Mouse (Mus musculus) MEL (cell line): ENCODE measurements around the gene Aldh3b3.

Source experiments
- BHLHE40 ChIP-seq: IDR thresholded peaks from 2 replicates; pipeline ENCODE4 v1.6.1; 2012; ENCODE audit warnings: low read depth, mild to moderate bottlenecking, inconsistent platforms, low read length, improper control_type of control experiment, borderline replicate concordance
- CHD2 ChIP-seq: IDR thresholded peaks from 2 replicates; pipeline ENCODE4 v1.6.1; 2011; ENCODE audit warnings: low read length, improper control_type of control experiment
- CTCF ChIP-seq, 3 experiments: IDR thresholded peaks in 2 of 3; conservative IDR thresholded peaks in 1 of 3; 2 replicates each; pipeline ENCODE4 v1.5.1; 2011 to 2012; ENCODE audit warnings: low read length in 3 of 3, low read depth in 2 of 3, mild to moderate bottlenecking in 2 of 3, improper control_type of control experiment in 1 of 3, inconsistent platforms in 1 of 3, mixed read lengths in 1 of 3, moderate library complexity in 1 of 3; ENCODE audit not compliant: control insufficient read depth in 1 of 3, insufficient read depth in 1 of 3, poor library complexity in 1 of 3, severe bottlenecking in 1 of 3
- E2F4 ChIP-seq: IDR thresholded peaks from 2 replicates; pipeline ENCODE4 v1.6.1; 2011; ENCODE audit warnings: low read depth, low read length, improper control_type of control experiment, borderline replicate concordance
- KAT2A ChIP-seq: conservative IDR thresholded peaks from 2 replicates; pipeline ENCODE4 v1.6.1; 2012; ENCODE audit warnings: low read depth, low read length, improper control_type of control experiment, inconsistent platforms
- MYC ChIP-seq: IDR thresholded peaks from 2 replicates; pipeline ENCODE4 v1.6.1; 2011; ENCODE audit warnings: low read depth, mild to moderate bottlenecking, low read length, improper control_type of control experiment, moderate library complexity
- POLR2A ChIP-seq, 2 experiments: IDR thresholded peaks; 2 replicates each; pipeline ENCODE4 v1.6.1; 2011 to 2012; ENCODE audit warnings: low read length in 2 of 2, mild to moderate bottlenecking in 2 of 2, control low read depth in 1 of 2, improper control_type of control experiment in 1 of 2, low read depth in 1 of 2, moderate library complexity in 1 of 2; ENCODE audit not compliant: control insufficient read depth in 1 of 2, insufficient read depth in 1 of 2, poor library complexity in 1 of 2
- RCOR1 ChIP-seq: IDR thresholded peaks from 2 replicates; pipeline ENCODE4 v1.6.1; 2012; ENCODE audit warnings: low read depth, mild to moderate bottlenecking, inconsistent platforms, low read length, improper control_type of control experiment
- SMC3 ChIP-seq: IDR thresholded peaks from 2 replicates; pipeline ENCODE4 v1.6.1; 2011; ENCODE audit warnings: low read depth, low read length, improper control_type of control experiment
- USF1 ChIP-seq: IDR thresholded peaks from 2 replicates; pipeline ENCODE4 v1.6.1; 2014; ENCODE audit warnings: low read depth, mild to moderate bottlenecking, inconsistent platforms, low read length, improper control_type of control experiment, moderate library complexity
- ZC3H11A ChIP-seq: IDR thresholded peaks from 2 replicates; pipeline ENCODE4 v1.6.1; 2012; ENCODE audit warnings: low read depth, mild to moderate bottlenecking, inconsistent platforms, low read length, improper control_type of control experiment

GRCm38 (mm10) chr19:4003112-4003511 lies 44.7 kb downstream of the Aldh3b3 start, which contains the start of gene Doc2g:
- TF ChIP-seq BHLHE40 (no peak), ZC3H11A (no peak), CTCF (IDR thresholded peaks at IDR 0.05 in 2 of 3, conservative IDR thresholded peaks at IDR 0.05 in 1 of 3; ENCODE audit: control insufficient read depth in 1 of 3, insufficient read depth in 1 of 3, low read depth in 2 of 3, low read length in 3 of 3, poor library complexity in 1 of 3, severe bottlenecking in 1 of 3) (no peak), SMC3 (no peak), USF1 (no peak), MYC (no peak), RCOR1 (no peak), CHD2 (no peak), KAT2A (no peak), POLR2A (IDR thresholded peaks at IDR 0.05; ENCODE audit: control insufficient read depth in 1 of 2, insufficient read depth in 1 of 2, low read depth in 1 of 2, low read length in 2 of 2, poor library complexity in 1 of 2) (no peak), E2F4 (no peak)
